Mouse (Mus musculus): Measurements from ENCODE around the gene Ube2l6.

Ube2l6 gene

DNA sequence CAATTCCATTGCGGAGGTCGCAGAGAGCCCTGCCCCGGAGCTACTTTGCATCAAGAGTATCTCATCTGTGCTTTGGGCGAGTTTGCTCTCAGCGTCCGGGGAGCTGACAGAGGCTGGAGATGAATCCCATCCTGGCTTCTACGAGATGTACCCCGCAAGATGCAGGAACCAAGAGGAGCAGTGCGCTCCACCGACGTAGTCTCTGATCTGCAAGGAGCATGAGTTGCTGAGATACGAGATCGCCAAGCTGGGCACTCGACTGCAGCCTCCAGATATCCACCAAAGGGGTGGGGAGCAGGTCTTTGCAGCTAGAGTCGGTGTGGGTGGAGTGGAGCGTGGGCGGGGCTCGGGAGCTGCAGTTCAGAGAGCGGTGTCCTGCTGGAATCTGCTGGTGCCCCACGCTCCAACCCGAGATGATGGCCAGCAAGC, at the start of gene Ube2l6:
Ube2l6 (plus strand) TSS at position 336 of the 429 bp plus-strand sequence.
- DNase-seq (ENCODE audit: low spot score in 2 of 2) = peak; percentile 60 to 74

DNA sequence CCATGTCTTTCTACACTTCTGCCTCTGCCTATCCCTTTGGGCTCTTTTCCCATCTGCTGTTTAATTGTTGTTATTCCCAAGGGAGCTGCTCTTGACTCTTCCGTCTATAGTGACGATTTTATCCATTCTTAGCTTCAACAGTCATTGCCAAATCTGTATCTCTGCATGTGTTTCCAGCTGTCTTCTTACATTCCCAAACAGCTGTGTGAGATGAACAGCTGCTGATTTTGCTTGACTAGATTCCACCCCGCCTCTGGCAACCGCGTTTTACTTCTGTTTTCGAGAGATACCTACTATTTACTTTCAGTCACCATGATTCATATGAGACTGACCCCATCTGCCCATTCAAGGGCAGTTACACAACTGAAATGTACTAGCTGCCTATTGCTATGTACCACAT, 48.5 kb upstream of the Ube2l6 start:
- no peak for DNase-seq (ENCODE audit: low spot score in 2 of 2)

DNA sequence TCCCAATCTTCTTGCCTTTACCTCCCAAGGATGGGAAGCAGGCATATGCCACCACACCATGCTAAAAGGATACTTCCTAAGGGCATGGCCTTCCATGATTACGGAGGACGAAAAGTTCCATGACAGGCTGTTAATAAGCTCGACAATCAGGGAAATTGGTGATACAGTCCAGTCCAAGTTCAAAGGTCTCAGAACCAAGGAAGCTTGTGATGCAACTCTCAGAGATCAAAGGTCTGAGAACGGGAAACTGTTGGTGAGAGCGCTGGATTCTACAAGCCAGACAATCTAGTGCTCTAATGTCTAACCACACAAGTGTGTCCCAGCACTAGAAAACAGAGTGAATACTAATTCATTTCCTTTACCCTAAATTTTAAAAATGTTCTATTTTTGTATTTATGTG, 42.4 kb upstream of the Ube2l6 start:
- no peak for DNase-seq (ENCODE audit: low spot score in 2 of 2)

DNA sequence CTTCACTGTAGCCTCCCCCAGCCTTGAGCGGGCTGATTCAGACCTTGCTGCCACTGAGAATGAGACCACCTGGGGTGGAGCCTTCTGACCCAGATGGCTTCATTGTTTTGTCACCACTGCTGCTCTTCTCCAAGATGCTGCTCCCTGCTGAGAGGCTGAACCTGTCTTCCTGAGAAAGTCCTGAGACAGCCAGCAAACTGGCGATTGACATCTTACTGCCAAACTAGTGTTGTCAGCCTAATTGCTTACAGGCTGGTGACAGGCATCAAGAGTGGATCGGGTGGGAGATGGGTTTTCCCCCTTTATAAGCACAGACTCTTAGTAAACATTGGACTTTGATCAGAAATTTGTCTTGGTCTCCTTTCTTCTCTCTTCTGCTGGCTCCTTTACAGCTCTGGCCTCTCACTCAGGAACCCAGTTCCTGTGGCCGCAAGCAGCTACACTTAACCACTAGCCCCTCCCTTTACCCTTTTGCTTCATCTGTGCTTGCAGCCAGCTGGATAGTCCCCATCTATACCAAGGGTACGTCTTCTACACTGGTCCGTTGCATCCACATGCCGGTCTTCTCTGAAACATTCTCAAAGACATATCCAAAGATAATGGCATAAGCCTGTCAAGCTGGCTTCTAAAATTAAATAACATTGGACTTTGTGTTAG, 41.5 kb upstream of the Ube2l6 start:
- no peak for DNase-seq (ENCODE audit: low spot score in 2 of 2)

DNA sequence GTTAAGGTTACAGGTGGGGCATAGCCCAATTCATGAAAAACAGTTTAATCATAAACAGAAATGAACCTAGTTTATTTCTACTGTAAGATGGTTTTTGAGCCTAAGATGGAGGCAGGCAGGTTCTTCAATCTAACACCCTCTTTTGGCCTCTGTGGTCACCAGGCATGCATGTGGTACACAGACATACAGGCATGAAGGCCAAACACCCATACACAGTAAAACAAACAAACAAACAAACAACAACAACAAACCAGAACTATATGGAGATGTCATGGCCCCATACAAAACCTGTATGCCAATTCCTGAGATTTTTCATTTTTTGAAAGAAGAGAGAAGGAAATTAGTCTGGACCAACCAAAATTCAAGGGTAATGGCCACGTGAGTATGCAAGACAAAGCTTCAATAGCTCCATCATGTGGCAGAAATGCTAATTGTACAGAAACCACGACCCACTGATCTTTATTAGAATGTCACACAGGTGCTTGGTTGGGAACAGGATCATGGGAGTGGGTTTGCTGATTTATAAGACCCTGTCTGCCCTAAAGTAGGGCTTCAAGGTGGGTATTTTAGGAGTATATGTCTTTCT, 40.0 kb upstream of the Ube2l6 start:
- no peak for DNase-seq (ENCODE audit: low spot score in 2 of 2)

DNA sequence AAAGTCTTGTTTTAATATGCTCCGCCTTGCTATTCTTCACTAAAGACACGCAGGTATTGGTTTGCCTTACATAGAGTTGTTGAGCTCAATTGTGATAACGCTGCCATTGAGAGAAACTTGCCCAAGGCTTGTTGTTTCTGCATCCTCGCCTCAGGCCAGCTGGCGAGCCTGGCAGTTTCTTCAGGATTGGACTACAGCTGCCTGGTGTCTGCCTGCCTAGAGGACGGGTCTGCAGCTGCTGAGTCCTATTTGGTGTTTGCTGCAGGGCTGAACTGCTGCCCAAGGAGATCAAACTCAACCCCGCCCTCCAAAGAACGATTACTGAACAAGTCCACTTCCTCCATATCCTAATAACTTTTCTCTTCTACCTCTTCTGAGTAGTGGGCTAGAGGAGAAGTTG, 37.9 kb upstream of the Ube2l6 start:
- no peak for DNase-seq (ENCODE audit: low spot score in 2 of 2)

DNA sequence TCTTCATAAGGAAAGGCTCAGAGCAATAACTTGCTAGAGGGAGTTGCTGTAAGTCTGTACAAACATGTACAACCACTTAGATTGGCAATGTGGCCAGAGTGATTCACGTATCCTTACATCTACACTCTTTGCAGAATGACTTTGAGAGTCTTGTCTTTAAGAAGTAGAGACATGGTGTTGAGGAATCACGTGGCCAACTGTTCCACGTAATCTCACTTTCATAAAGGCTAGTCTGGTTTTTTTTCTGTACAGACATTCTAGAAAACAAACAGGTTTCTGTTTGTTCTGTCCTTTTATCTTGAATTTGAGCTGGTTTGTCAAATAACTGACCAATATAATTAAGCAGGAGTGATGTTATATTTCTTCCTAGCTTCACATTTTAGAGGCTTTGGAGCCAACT, 37.3 kb upstream of the Ube2l6 start:
- no peak for DNase-seq (ENCODE audit: low spot score in 2 of 2)

DNA sequence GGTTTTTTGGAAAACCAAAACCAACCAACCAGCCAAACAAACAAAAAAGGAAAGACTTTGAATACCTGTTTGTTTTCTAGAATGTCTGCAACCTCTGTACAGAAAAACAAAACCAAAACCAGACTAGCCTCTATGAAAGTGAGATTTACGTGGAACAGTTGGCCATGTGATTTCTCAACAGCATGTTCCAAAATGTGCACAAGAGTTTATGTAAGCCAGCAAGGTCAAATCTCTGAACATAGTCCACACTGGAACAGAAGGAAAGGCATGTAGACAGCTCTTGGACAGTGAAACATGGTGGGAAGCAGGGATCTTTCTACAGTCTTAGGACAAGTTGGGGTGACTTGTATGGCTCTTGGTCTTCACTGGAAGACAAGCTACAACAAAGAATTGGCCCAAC, 36.8 kb upstream of the Ube2l6 start:
- DNase-seq (ENCODE audit: low spot score in 2 of 2) = no peak

DNA sequence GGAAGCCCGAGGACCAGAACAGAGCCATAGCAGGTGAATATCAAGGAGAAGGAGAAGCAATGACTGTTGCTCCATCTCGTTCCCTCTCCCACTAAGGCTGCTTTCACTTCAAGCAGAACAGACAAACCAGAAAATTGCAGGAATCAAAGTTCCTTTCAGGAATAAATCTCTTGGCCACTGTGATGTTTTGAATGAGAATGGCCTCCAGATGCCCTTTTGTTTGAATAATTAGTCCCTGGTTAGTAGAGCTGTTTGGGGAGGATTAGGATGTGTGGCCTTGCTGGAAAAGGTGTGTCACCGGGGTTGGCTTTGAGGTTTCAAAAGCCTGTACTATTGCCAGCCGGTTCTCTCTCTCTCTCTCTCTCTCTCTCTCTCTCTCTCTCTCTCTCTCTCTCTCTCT, 36.3 kb upstream of the Ube2l6 start:
- no peak for DNase-seq (ENCODE audit: low spot score in 2 of 2)

DNA sequence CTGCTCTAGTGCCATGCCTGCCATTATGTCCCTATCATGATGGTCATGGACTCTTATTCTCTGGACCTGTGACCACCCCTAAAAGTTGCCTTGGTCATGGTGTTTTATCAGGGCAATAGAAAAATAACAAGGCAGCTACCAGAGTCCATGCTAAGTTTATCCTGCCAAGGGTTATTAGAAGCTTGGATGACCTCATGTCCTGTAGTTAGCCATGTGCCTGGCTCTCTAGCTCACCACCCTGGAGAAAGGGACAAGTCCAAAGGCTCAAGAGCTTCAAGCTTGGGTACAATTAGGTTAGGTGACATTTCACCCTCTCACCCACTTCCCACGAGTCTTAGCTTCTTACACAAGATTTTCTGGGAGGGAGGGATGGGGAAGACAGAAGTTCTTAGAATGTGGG, 35.8 kb upstream of the Ube2l6 start:
- no peak for DNase-seq (ENCODE audit: low spot score in 2 of 2)

DNA sequence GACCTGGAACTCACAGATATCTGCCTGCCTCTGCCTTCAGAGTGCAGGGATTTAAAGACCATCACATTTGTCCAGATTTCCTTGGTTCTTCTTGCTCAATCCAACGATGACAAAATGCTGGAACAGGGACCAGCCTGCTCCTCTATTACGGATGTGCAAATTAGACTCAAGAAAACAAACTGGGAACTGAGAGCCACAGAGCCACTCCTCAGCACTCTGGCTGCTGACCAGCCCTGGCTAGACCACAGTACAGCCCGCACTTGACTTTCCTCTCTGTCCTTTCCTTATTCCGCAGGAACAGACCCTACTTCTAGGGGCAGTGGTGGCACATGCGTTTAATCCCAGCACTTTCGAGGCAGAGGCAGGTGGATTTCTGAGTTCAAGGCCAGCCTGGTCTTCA, 28.1 kb upstream of the Ube2l6 start:
- DNase-seq (ENCODE audit: low spot score in 2 of 2) = peak in 1 of 2 experiments; percentile 33

DNA sequence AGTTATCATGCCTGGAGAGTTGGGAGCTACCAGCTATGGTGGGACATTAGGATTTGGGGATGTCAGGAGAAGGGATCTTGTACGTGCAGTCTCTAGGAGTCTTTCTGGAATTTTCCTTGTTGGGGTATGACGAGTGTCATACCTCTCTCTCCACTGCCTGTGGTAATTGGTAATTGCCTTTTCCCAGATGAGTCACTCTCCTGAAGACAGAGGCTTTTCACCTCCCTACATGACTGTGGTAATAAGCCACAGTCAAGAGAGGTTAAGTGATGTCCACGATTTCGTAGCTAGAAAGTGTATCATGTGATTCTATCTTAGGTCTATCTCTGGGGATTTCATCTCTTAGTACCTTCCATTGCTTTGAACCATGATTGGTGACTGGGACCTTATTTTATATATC, 26.2 kb upstream of the Ube2l6 start:
- no peak for DNase-seq (ENCODE audit: low spot score in 2 of 2)

DNA sequence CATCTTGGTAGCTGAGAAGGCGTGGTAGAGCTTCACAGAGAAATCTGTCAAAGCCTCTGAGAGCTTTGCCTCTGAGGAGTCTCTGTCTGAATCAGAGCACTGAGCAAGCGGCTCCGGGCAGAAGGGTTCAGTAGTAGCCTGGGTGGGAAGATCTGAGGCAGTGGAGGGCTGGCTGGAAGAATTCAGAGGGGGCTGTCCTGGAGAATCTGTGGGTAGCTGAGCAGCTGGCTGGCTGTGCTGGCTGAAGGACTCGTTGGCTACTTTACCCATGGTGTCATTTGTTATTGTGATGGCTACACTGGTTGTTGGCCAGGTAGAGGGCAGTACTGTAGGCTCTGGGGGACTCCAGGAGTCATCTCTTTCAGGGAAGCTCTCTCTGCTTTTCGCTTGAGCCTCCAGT, 25.4 kb upstream of the Ube2l6 start:
- DNase-seq (ENCODE audit: low spot score in 2 of 2) = no peak

DNA sequence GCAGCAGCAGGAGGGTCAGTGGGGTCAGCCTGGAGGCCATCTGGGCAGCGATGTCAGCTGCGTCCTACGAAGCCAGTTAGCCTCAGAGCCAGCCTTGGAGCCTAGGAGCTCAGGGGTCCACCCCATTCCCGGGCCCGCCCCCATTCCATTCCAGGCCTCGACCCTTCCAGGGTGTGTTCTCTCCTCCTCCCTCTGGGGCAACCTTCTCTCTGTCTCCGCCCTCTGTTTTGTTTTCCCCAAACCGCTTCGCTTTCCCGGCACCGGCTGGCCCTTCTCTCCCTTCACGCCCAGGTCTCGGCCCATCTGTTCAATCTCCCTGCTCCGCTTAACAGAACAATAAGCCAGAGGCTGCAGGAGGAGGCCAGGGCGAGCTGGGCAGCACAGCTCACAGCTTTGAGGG, 23.9 kb upstream of the Ube2l6 start:
- peak; percentile 33 to 85 for DNase-seq (ENCODE audit: low spot score in 2 of 2)

DNA sequence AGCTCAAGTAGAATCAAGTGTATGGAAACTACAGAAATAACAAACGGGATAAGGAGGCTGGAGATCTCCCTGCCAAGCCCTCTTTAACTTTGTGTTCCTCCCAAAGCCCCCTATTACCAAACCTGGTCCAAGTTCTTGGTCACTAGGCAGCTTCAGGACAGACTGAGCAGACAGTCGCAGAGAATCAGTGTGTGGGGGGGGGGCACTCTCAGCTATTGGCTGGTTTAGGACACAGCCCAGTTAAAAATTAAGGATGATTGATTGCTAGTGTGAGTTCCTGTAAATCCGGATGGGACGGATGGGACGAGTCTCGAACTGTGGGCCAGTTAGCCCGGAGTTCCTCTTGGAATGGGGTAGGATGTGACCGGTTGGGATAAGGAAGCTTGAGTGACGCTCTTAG, 23.4 kb upstream of the Ube2l6 start, which contains the start of gene Serping1:
Serping1 (minus strand) TSS at position 204 of the 400 bp plus-strand sequence.
- DNase-seq (ENCODE audit: low spot score in 2 of 2) = no peak

DNA sequence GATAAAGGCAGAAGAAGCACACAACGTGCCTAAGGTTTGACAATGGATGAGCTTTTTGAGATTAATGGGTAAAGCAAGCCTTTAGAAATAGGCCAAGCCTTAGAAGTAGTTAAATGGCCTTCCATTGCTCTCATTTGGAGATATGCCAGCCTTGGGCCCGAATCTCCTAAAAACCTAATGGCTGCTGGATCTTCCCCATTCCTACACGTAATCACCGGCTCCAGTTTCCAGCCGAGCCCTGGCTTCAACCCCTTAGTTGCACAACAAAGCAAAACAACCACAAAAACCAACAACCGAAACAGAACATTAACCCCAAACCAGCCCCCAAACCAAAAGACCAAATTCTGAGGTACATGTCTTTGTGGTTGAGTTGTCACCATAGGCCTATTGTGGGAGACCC, 23.0 kb upstream of the Ube2l6 start:
- peak in 1 of 2 experiments; percentile 27 for DNase-seq (ENCODE audit: low spot score in 2 of 2)

DNA sequence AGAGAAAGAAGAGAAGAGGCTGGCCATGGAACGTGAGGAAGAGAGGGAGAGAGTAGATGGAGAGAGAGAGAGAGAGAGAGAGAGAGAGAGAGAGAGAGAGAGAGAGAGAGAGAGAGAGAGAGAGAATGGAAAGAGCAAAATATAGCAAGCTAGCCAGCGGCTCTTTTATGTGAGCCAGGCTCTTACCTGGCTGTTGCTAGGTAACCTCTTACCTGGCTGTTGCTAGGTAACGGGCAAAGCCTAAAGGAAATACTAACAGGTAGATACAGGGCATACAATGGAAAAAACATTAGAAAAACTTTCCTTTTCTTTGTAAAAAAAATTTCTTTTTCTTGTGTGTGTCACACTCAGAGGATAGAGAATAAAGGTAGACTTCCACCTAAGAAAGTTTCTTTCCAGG, 20.9 kb upstream of the Ube2l6 start:
- no peak for DNase-seq (ENCODE audit: low spot score in 2 of 2)

DNA sequence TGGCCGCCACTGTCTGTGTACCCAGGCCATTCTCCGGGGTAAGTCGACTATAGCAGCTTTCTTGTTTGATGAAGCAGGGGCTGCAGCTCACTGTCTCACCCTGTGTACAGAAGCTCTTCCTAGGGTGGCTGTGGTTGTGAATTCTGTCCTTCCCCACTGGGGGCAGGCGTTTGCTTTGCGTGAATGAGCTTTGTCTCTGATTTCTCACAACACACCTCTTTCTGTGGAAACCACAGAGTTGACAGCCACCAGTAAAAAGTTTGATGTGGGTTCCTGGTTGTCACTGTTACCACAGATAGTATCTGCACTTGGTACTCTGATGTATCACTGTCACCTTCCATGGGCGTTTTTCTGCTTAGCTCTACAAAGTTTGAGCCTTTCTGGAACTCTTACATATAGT, 19.4 kb upstream of the Ube2l6 start:
- DNase-seq (ENCODE audit: low spot score in 2 of 2) = no peak

DNA sequence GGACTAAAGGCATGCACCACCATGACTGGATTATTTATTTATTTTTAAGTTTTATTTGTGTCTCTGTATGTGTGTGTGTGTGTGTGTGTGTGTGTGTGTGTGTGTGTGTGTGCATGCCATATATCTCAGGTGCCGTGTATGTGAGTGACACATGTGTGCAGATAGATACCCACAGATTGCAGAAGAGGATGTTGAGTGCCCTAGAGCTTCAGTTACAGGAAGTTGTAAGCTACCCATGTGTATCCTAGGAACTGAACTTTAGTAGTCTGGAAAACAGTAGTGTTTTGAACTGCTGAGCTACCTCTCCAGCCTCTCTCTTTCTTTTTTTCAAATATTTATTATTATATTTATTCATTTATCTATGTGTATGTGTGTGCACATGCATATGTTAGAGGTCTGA, 15.3 kb upstream of the Ube2l6 start:
- DNase-seq (ENCODE audit: low spot score in 2 of 2) = no peak

DNA sequence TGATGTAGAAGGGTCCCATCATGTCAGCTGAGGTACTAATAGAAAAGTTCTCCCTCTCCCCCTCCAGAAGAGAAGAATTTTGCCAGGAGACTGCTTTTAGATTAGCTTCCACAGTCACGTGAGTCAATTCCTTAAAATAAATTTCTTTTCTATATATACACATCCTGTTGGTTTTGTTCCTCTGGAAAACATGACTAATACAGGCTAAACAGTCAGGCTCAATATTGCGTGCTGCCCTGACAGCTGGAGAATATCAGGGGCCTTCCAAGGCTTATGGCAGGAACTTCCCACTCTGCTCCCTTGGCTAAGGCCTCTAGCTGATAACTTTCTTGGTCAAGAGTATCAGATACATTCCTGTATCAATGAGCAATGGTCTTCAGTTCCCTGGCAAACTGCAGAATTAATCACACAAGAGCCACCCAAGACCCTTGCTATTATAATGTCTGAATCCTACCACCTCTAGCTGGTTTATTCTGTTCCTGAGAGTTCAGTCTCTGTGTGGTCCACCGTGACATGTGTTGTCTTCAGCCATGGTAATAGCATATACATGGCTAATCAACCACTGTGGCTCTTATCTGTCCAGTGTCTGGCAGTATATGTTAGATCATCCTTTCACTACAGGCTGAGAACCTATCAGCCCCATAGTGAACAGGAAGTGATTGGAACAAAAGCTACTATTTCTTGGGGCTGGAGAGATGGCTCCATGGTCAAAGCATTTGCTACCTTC, 14.6 kb upstream of the Ube2l6 start:
- no peak for DNase-seq (ENCODE audit: low spot score in 2 of 2)

DNA sequence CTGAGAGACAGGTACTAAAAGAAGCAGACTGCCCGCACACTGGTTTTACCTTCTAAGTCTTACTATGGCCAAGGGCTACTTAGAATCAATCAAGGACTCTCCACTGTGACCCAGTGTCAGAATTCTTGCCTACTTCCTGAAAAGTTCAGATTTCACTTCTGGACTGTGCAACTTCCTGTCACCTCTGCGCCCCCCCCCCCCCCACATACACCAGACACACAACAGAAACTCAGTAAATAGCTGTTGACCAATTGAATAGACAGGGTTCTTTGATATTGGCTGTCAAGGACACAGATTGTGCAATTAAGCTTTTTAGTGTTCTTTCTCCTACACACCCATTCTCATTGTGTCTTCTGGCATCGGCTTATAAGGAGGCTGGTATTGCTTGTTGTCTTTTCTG, 10.3 kb upstream of the Ube2l6 start:
- no peak for DNase-seq (ENCODE audit: low spot score in 2 of 2)

DNA sequence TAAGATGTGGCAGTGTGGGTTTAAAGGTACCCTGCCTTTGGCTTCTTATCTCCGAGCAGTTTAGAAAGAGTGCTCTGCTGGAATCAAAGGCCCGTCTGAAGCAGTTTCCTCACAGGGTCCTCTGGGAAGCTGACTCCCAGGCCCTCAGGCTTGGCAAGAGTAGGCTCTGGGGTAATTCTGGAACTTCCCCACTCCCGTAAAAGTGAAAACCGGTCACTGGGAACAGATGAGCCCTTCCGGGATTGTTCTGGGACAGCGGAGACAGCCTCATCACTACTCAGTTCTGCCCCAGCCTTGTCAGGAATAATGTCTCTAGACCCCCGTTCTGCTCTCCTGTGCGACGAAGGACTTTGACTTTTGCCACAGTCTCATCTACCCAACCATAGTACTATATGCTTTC, 8.2 kb upstream of the Ube2l6 start:
- no peak for DNase-seq (ENCODE audit: low spot score in 2 of 2)

DNA sequence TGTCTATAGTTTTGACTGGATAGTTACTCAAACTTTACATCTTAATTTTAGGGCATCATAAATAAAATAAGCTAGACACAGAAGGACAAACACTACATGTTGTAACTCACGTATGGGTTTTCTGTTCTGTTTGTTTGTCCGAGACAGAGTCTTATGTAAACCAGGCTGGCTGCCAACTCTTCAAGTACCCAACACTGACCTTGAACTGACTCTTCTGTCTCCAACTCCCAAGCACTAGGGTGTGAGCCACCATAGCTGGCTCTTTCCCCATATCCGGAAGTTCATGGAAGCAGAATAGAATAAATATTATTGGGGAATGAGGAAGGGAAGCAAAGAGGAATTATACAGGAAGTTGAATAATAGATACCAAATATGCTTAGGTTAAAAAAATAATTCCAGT, 6.1 kb upstream of the Ube2l6 start:
- no peak for DNase-seq (ENCODE audit: low spot score in 2 of 2)
